Mouse (Mus musculus) neural tube, embryonic 13.5 days (tissue): ENCODE measurements around the gene Tinag. TPM values are rescaled to one million over a fixed set of nuclear protein-coding genes. Genes with fewer than 3 reads are reported as not detected.

ENCODE experiments used
- ATAC-seq: fragments of 200-750 bp; cut with Nextera tagmentation; 2 replicates; pipeline ENCODE4 v1.8.0; 2017; ENCODE audit warnings: low read depth, mild to moderate bottlenecking, moderate TSS enrichment, moderate library complexity
- H3K27ac ChIP-seq: fragments of 300-500 bp; sonication (generic); replicated peaks from 2 replicates; pipeline ENCODE4 v1.5.1; 2015; ENCODE audit warnings: moderate library complexity, mild to moderate bottlenecking, inconsistent platforms
- H3K27me3 ChIP-seq: fragments of 300-500 bp; sonication (generic); 2 replicates; pipeline ENCODE4 v1.6.1; 2015; ENCODE audit warnings: mild to moderate bottlenecking, inconsistent platforms
- H3K36me3 ChIP-seq: fragments of 300-500 bp; sonication (generic); 2 replicates; pipeline ENCODE4 v1.6.1; 2015; ENCODE audit warnings: mild to moderate bottlenecking, inconsistent platforms
- H3K4me1 ChIP-seq: fragments of 300-500 bp; sonication (generic); replicated peaks from 2 replicates; pipeline ENCODE4 v1.6.1; 2015; ENCODE audit warnings: inconsistent platforms
- H3K4me2 ChIP-seq: fragments of 300-500 bp; sonication (generic); 2 replicates; pipeline ENCODE4 v1.6.1; 2015; ENCODE audit warnings: inconsistent platforms, mild to moderate bottlenecking, moderate library complexity
- H3K4me3 ChIP-seq: fragments of 300-500 bp; sonication (generic); 2 replicates; pipeline ENCODE4 v1.5.1; 2015; ENCODE audit warnings: mild to moderate bottlenecking, inconsistent platforms
- H3K9ac ChIP-seq: fragments of 300-500 bp; sonication (generic); 2 replicates; pipeline ENCODE4 v1.6.1; 2015; ENCODE audit warnings: moderate library complexity, mild to moderate bottlenecking, inconsistent platforms
- H3K9me3 ChIP-seq: fragments of 300-500 bp; sonication (generic); 2 replicates; pipeline ENCODE4 v1.6.1; 2016; ENCODE audit warnings: inconsistent platforms
- WGBS: fragments of 180-500 bp; shearing (Covaris S2); methylation state at CpG from one replicate; pipeline ENCODE4 v1.1.7; 2015; 5-methylcytosine and 5-hydroxymethylcytosine counted together
- polyA plus RNA-seq: library from polyadenylated mRNA; unstranded; fragments of >200 nt; fragmentation: Nextera tagmentation; extraction: Ambion mirVana; gene quantifications from 2 replicates; pipeline ENCODE4 v1.2.1, GENCODE M21; 2015

Tinag gene
- polyA plus RNA-seq, 1 experiment from 2014 or later, result not detected

DNA sequence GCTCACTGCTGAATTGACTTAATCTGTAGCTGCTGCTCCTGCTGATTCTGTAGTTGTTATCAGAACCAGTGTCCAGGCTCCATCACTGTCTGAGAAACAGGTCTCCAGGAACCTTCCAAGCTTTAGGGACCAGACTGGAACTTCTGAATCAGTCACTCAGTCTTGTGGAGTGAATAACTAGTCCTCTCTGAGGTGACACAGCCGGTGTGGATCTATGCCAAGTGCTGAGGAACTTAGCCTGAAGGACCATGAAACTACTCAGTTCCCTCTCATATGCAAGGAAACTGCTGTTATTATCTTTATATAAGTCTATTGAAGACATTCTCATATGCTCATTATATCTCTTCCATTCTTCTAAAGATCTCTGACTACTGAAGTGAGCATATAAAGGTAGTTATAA lies 49.6 kb downstream of the Tinag start:
- Histone ChIP-seq H3K4me2 (no peak overlapping the region), H3K27me3 (no peaks in the 10 kb centered on the region), H3K27ac (no peak overlapping the region), H3K36me3 (no peaks in the 10 kb centered on the region), H3K4me1 (no peaks in the 10 kb centered on the region), H3K4me3 (no peak overlapping the region), H3K9me3 (no peaks in the 10 kb centered on the region), H3K9ac (no peak overlapping the region)
- ATAC-seq, result no peak
- 88% methylated on average over 1 of the region's 1 CpGs for WGBS

DNA sequence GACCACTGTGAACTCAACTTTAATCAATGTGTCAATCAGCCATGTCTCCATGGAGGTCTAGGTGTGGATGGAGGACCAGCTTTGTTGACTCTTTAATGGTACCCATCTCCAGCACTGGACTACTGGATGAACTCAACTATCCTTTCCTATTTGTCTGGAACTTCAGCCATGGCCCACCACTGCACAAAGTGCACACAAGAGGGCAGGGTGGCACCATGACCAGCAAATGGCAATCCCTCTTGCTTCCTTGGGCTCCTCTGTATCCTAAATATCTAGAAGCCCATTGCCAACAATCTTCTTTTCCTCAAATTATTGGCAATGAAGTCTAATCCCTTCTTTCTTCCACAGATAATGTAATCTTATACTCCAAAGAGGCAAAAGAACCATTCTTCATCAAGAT lies 55.6 kb downstream of the Tinag start:
- Histone ChIP-seq H3K4me3 (no peak overlapping the region), H3K27ac (no peak overlapping the region), H3K4me1 (no peaks in the 10 kb centered on the region), H3K9ac (no peak overlapping the region), H3K4me2 (no peak overlapping the region), H3K9me3 (no peaks in the 10 kb centered on the region), H3K27me3 (no peaks in the 10 kb centered on the region), H3K36me3 (no peaks in the 10 kb centered on the region)
- ATAC-seq, result no peak

DNA sequence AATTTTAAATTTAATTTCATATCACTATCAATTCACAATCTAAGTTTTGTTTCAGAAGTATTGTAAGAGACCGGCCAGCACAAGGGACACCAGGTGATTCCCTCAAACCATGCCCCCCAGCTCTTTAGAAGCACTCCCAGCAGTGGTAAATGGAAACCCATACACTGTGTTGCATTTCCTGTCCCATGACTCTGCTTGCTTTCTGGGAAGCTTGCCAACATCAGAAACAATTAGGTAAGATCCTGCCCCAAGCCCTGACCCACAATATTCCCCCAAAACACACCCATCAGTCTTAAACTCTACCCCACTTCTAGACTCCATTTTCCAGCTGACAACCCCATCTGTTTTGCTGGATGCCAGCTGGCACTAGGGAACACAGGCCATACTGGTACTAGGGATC lies 110.8 kb downstream of the Tinag start:
- H3K27me3 ChIP-seq, result no peaks in the 10 kb centered on the region
- ATAC-seq, result no peak
- no peak overlapping the region for H3K4me3 ChIP-seq
- no peaks in the 10 kb centered on the region for H3K4me1 ChIP-seq
- H3K4me2 ChIP-seq, result no peak overlapping the region
- WGBS, result 95% methylated on average over 1 of the region's 1 CpGs
- H3K27ac ChIP-seq, result no peak overlapping the region
- H3K36me3 ChIP-seq, result no peaks in the 10 kb centered on the region
- no peak overlapping the region for H3K9ac ChIP-seq
- H3K9me3 ChIP-seq, result no peaks in the 10 kb centered on the region

DNA sequence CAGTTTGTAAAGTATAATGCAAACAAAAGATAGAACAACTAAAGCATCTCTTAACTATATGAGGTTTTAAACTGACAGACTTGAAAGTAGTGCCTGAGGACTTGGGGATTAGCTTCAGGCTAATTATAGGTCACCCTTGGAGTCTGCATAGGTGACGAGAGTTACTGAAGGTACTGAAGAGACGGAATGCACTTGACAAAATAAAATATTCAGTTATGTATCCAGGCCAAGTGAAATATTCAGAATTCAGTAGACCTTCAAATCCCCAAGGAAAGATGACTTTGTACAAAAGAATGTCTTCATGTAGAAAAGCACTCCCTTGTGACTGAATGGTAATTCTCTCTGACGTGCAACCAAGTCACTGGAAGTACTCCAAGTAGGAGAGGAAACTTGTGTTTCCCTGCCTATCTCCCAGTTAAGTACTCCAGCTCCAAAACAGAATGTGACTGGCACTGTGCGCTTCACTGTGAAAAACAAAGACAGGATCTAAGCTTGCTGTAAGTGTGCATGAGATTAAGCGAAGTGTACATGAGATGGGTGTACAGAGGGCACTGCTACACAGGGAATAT lies 130.4 kb downstream of the Tinag start:
- H3K27me3 ChIP-seq, result no peaks in the 10 kb centered on the region
- no peak overlapping the region for H3K27ac ChIP-seq
- no peaks in the 10 kb centered on the region for H3K9me3 ChIP-seq
- 86% methylated on average over 5 of the region's 5 CpGs for WGBS
- no peaks in the 10 kb centered on the region for H3K36me3 ChIP-seq
- H3K9ac ChIP-seq, result no peak overlapping the region
- no peaks in the 10 kb centered on the region for H3K4me1 ChIP-seq
- H3K4me2 ChIP-seq, result no peak overlapping the region
- ATAC-seq, result no peak
- no peak overlapping the region for H3K4me3 ChIP-seq
